9 mouse cellular contexts compared by ENCODE assay signal in the genomic region with DNA sequence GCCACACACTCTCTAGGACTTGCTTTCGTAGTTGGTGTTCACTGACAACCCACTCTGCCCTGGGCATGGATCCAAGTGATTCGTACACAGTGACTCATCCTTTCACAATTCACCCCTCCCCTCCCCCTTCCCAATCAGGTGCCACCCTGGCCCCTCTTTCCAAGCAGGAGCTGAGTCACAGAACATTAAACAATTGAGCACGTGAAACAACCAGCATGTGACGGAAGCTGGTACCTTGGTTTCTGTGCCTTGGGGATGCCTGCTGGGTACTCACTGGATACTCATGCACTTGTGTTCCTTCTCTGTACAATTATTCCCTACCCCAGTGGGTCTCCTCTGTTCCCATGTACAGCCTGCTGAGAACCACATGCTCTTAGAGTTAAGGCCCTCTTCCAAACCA. TPM values are rescaled to one million over a fixed set of nuclear protein-coding genes. Genes with fewer than 3 reads are reported as not detected.
DNase-seq lines count a peak whose midpoint lies in the region; ATAC-seq and TF ChIP-seq lines count a peak whose summit lies in the region.
"Had no signal": no experiment of that assay in that cellular context is flagged by ENCODE, and none has a peak within 500 bp of the region (broad histone marks: within the 10 kb centered on the region; RNA-seq: fewer than 3 reads in every experiment).

No protein-coding gene starts in this region.

- H3K27ac ChIP-seq in lung, postnatal 0 days (ENCODE audit: low read length), result no peak overlapping the region
- H3K27ac ChIP-seq in liver, postnatal 0 days (ENCODE audit: low read depth), result no peak overlapping the region
- H3K27ac ChIP-seq: limb, embryonic 12.5 days had no signal

- TF ChIP-seq EP300 in lung, postnatal 0 days (IDR thresholded peaks at IDR 0.05), result no peak
- no peak for TF ChIP-seq EP300 in liver, postnatal 0 days (IDR thresholded peaks at IDR 0.05; ENCODE audit: low read depth)

- no peak overlapping the region for H3K4me2 ChIP-seq in lung, postnatal 0 days (replicated peaks; ENCODE audit: low read depth, low read length)
- no peak overlapping the region for H3K4me2 ChIP-seq in liver, postnatal 0 days (ENCODE audit: low read depth, low read length)
- H3K4me2 ChIP-seq: limb, embryonic 12.5 days had no signal

- H3K9me3 ChIP-seq in lung, postnatal 0 days (ENCODE audit: low read length), result no peaks in the 10 kb centered on the region
- H3K9me3 ChIP-seq in liver, postnatal 0 days (ENCODE audit: low read length), result no peaks in the 10 kb centered on the region
- H3K9me3 ChIP-seq: limb, embryonic 12.5 days had no signal

- H3K9ac ChIP-seq in lung, postnatal 0 days (replicated peaks; ENCODE audit: low read depth), result no peak overlapping the region
- no peak overlapping the region for H3K9ac ChIP-seq in liver, postnatal 0 days (replicated peaks)
- H3K9ac ChIP-seq: limb, embryonic 12.5 days had no signal

- no peak overlapping the region for H3K4me3 ChIP-seq in lung, postnatal 0 days (ENCODE audit: low read depth, low read length)
- no peak overlapping the region for H3K4me3 ChIP-seq in liver, postnatal 0 days (ENCODE audit: low read depth, low read length)
- H3K4me3 ChIP-seq: limb, embryonic 12.5 days had no signal

- no peaks in the 10 kb centered on the region for H3K36me3 ChIP-seq in lung, postnatal 0 days (ENCODE audit: insufficient read depth, low read length)
- no peaks in the 10 kb centered on the region for H3K36me3 ChIP-seq in liver, postnatal 0 days (replicated peaks; ENCODE audit: insufficient read depth, low read length)
- H3K36me3 ChIP-seq: limb, embryonic 12.5 days had no signal

- no peak for TF ChIP-seq CTCF in lung, postnatal 0 days (IDR thresholded peaks at IDR 0.05)
- TF ChIP-seq CTCF in liver, postnatal 0 days (IDR thresholded peaks at IDR 0.05; ENCODE audit: low read depth), result no peak

- WGBS in lung, postnatal 0 days, result 52% methylated on average over 4 of the region's 4 CpGs
- WGBS in liver, postnatal 0 days (ENCODE audit: insufficient replicate concordance), result 58% methylated on average over 4 of the region's 4 CpGs

- no peak for ATAC-seq in lung, postnatal 0 days
- no peak for ATAC-seq in liver, postnatal 0 days
- ATAC-seq in granulocyte monocyte progenitor cell, adult 5-6 weeks (replicated peaks; ENCODE audit: poor library complexity, severe bottlenecking), result no peak

- no peaks in the 10 kb centered on the region for H3K27me3 ChIP-seq in lung, postnatal 0 days (replicated peaks; ENCODE audit: insufficient read depth, low read length)
- H3K27me3 ChIP-seq in liver, postnatal 0 days (ENCODE audit: insufficient read depth, low read length), result no peaks in the 10 kb centered on the region
- H3K27me3 ChIP-seq: limb, embryonic 12.5 days had no signal

- H3K4me1 ChIP-seq in lung, postnatal 0 days (ENCODE audit: insufficient read depth, low read depth, low read length), result no peaks in the 10 kb centered on the region
- no peaks in the 10 kb centered on the region for H3K4me1 ChIP-seq in liver, postnatal 0 days (ENCODE audit: insufficient read depth)
- H3K4me1 ChIP-seq: limb, embryonic 12.5 days had no signal

- peak; percentile 6 for DNase-seq in lung, postnatal 0 days (ENCODE audit: low spot score)
- no peak for DNase-seq in lung, postnatal 14 days
- peak; percentile 43 to 53 for DNase-seq in adrenal gland, postnatal 36 days
- DNase-seq in kidney, postnatal 4 days, result peak; percentile 34 to 49
- DNase-seq in right cerebral cortex, postnatal 25 days, result peak; percentile 42
- no peak for DNase-seq in liver, postnatal 0 days
- no peak for DNase-seq in thymus, postnatal 36 days

RNA-seq across cellular contexts. Expression of gene Fam19a5, which starts 53.0 kb away (rescaled TPM):
- polyA plus RNA-seq in lung, postnatal 0 days (2015; fragmentation: Nextera tagmentation; extraction: Ambion mirVana), result 0.24 and 0.30 TPM in 2 replicates
- total RNA-seq in adrenal gland, postnatal 36 days (2021), result 10 to 100 TPM in 1 of 2 experiments, 1 to 10 TPM in 1; 9.2 to 19.5 TPM
- polyA plus RNA-seq in liver, postnatal 0 days (2015; fragmentation: Nextera tagmentation; extraction: Ambion mirVana), result 0.04 TPM in 1 of 2 replicates, not detected in the other
- total RNA-seq in granulocyte monocyte progenitor cell, adult 5-6 weeks (2014; fragmentation: Nextera tagmentation), result not detected in 2 replicates
- not detected in 2 replicates for total RNA-seq in granulocyte monocyte progenitor cell, adult 5-6 weeks (2017)

Comparison
In these comparisons a context has a peak if more than half of its experiments do, and no peak if none do; other contexts are left out.
1. DNase-seq: peak in lung, postnatal 0 days (single experiment), adrenal gland, postnatal 36 days (2 of 2), kidney, postnatal 4 days (2 of 2) and right cerebral cortex, postnatal 25 days (single experiment); none in lung, postnatal 14 days (single experiment), liver, postnatal 0 days (single experiment) and thymus, postnatal 36 days (0 of 2).
2. RNA of gene Fam19a5, which starts 53.0 kb away (total RNA-seq): 9.2 to 19.5 TPM in adrenal gland, postnatal 36 days; not detected in granulocyte monocyte progenitor cell, adult 5-6 weeks; every median in the first group is over 10 times any median in the second.